ENCODE assay signal across 13 mouse cellular contexts in genomic region chr4:107988931-107989330, GRCm38 (mm10). TPM values are rescaled to one million over a fixed set of nuclear protein-coding genes. Genes with fewer than 3 reads are reported as not detected.
A peak's percentile ranks its signal among the peaks of the same experiment; 100 is the strongest.
DNase-seq lines count a peak whose midpoint lies in the region; ATAC-seq and TF ChIP-seq lines count a peak whose summit lies in the region.
"Had no signal": no experiment of that assay in that cellular context is flagged by ENCODE, and none has a peak within 500 bp of the region (broad histone marks: within the 10 kb centered on the region; RNA-seq: fewer than 3 reads in every experiment).

No protein-coding gene starts in this region.

- no peak overlapping the region for H3K4me3 ChIP-seq in heart, adult 2 months
- H3K4me3 ChIP-seq in layer of hippocampus, adult 2 months, result no peak overlapping the region
- no peak overlapping the region for H3K4me3 ChIP-seq in hindbrain, embryonic 10.5 days
- no peak overlapping the region for H3K4me3 ChIP-seq in midbrain, embryonic 14.5 days (replicated peaks; ENCODE audit: low read depth, low read length)
- H3K4me3 ChIP-seq: neural tube, embryonic 13.5 days had no signal

- peak; percentile 96 for DNase-seq in heart, adult 11 months
- no peak for DNase-seq in heart, postnatal 25 days (ENCODE audit: low spot score)
- peak; percentile 48 to 52 for DNase-seq in heart, adult 2 months
- peak; percentile 57 for DNase-seq in lung, postnatal 36 days
- DNase-seq in thymus, postnatal 0 days (ENCODE audit: low spot score), result peak; percentile 73
- no peak for DNase-seq in layer of hippocampus, adult 2 months (ENCODE audit: low spot score in 2 of 2)
- DNase-seq in hindbrain, embryonic 10.5 days (ENCODE audit: low spot score), result no peak
- no peak for DNase-seq in midbrain, embryonic 14.5 days
- DNase-seq: cerebellum, adult 11-12 months had no signal

- peak; percentile 21 for TF ChIP-seq CTCF in heart, adult 2 months (IDR thresholded peaks at IDR 0.05)
- no peak for TF ChIP-seq CTCF in layer of hippocampus, adult 2 months (conservative IDR thresholded peaks at IDR 0.05)

- H3K27ac ChIP-seq in heart, adult 2 months, result no peak overlapping the region
- no peak overlapping the region for H3K27ac ChIP-seq in layer of hippocampus, adult 2 months
- H3K27ac ChIP-seq in hindbrain, embryonic 10.5 days, result no peak overlapping the region
- H3K27ac ChIP-seq in midbrain, embryonic 14.5 days (replicated peaks; ENCODE audit: low read depth, low read length), result no peak overlapping the region
- H3K27ac ChIP-seq: hindbrain, embryonic 14.5 days; kidney, postnatal 0 days; neural tube, embryonic 13.5 days had no signal

- no peak for TF ChIP-seq POLR2A in heart, adult 2 months (IDR thresholded peaks at IDR 0.05; ENCODE audit: insufficient read depth, low read depth, low read length)

- intact Hi-C loops in heart, postnatal 25 days (cut with DNase I), result no loop called here
- intact Hi-C loops in heart, adult 2 months (cut with DNase I), result no loop called here

- H3K27me3 ChIP-seq in heart, adult 2 months (ENCODE audit: control insufficient read depth, insufficient read depth, low read length), result no peaks in the 10 kb centered on the region
- peaks cover 4% of the 10 kb centered on the region; the same call in 1 of the 2 replicates for H3K27me3 ChIP-seq in hindbrain, embryonic 10.5 days (ENCODE audit: insufficient read depth, poor library complexity, severe bottlenecking)
- H3K27me3 ChIP-seq in midbrain, embryonic 14.5 days (ENCODE audit: control insufficient read depth, insufficient read depth, low read length), result no peaks in the 10 kb centered on the region
- H3K27me3 ChIP-seq: neural tube, embryonic 13.5 days had no signal

- no peaks in the 10 kb centered on the region for H3K9me3 ChIP-seq in hindbrain, embryonic 10.5 days
- H3K9me3 ChIP-seq in midbrain, embryonic 14.5 days (ENCODE audit: control insufficient read depth, low read length), result no peaks in the 10 kb centered on the region
- H3K9me3 ChIP-seq: neural tube, embryonic 13.5 days had no signal

- no peak overlapping the region for H3K9ac ChIP-seq in heart, adult 2 months (ENCODE audit: low read depth, low read length)
- no peak overlapping the region for H3K9ac ChIP-seq in midbrain, embryonic 14.5 days (replicated peaks; ENCODE audit: low read length)
- H3K9ac ChIP-seq: hindbrain, embryonic 14.5 days; neural tube, embryonic 13.5 days had no signal

- no peaks in the 10 kb centered on the region for H3K36me3 ChIP-seq in heart, adult 2 months (ENCODE audit: control insufficient read depth, insufficient read depth, low read length)
- no peaks in the 10 kb centered on the region for H3K36me3 ChIP-seq in hindbrain, embryonic 10.5 days
- H3K36me3 ChIP-seq in midbrain, embryonic 14.5 days (ENCODE audit: control insufficient read depth, insufficient read depth, low read length), result no peaks in the 10 kb centered on the region
- H3K36me3 ChIP-seq: neural tube, embryonic 13.5 days had no signal

- peaks cover 8% of the 10 kb centered on the region for H3K4me1 ChIP-seq in heart, adult 2 months (ENCODE audit: control insufficient read depth, insufficient read depth, low read length)
- H3K4me1 ChIP-seq in hindbrain, embryonic 10.5 days (replicated peaks), result peaks cover 16% of the 10 kb centered on the region
- H3K4me1 ChIP-seq in midbrain, embryonic 14.5 days (ENCODE audit: control insufficient read depth, insufficient read depth, low read length), result no peaks in the 10 kb centered on the region

- H3K79me2 ChIP-seq in heart, adult 2 months (replicated peaks; ENCODE audit: control insufficient read depth, insufficient read depth, low read length), result no peaks in the 10 kb centered on the region

- no peak overlapping the region for H3K4me2 ChIP-seq in midbrain, embryonic 14.5 days (ENCODE audit: low read length)
- H3K4me2 ChIP-seq: hindbrain, embryonic 14.5 days; neural tube, embryonic 13.5 days had no signal

- no peak for TF ChIP-seq EP300 in heart, adult 2 months (IDR thresholded peaks at IDR 0.05; ENCODE audit: insufficient read depth, low read depth, low read length)

- 24% methylated on average over 8 of the region's 8 CpGs for WGBS in heart, adult 2 months
- WGBS in hindbrain, embryonic 10.5 days, result 73% methylated on average over 8 of the region's 8 CpGs
- 74% methylated on average over 8 of the region's 8 CpGs for WGBS in midbrain, embryonic 14.5 days

- ATAC-seq in midbrain, embryonic 14.5 days (ENCODE audit: low FRiP score, low TSS enrichment), result no peak

RNA-seq across cellular contexts. Expression of gene Slc1a7, which starts 20.8 kb away (rescaled TPM):
- under 1 TPM; 0.29 to 0.39 TPM for total RNA-seq in heart, postnatal 25 days (2021)
- total RNA-seq in heart, adult 2 months (2021), result under 1 TPM; 0.21 to 0.32 TPM
- polyA plus RNA-seq in heart, adult 2 months (2012; rRNA removed), result 1.2 and 1.9 TPM in 2 replicates
- not detected in 2 replicates for polyA plus RNA-seq in thymus, postnatal 0 days (2015; fragmentation: Nextera tagmentation; extraction: Ambion mirVana)
- total RNA-seq in layer of hippocampus, adult 2 months (2021), result not detected
- not detected in 2 replicates for polyA plus RNA-seq in hindbrain, embryonic 10.5 days (2016; fragmentation: Nextera tagmentation; extraction: Ambion mirVana)
- polyA plus RNA-seq in midbrain, embryonic 14.5 days (2014; fragmentation: Nextera tagmentation; extraction: Ambion mirVana), result not detected in 2 replicates
- polyA plus RNA-seq: C2C12; neural tube, embryonic 13.5 days had no signal

Comparison
In these comparisons a context has a peak if more than half of its experiments do, and no peak if none do; other contexts are left out.
1. DNase-seq: peak in heart, adult 11 months (single experiment), heart, adult 2 months (2 of 2), lung, postnatal 36 days (single experiment) and thymus, postnatal 0 days (single experiment); none in heart, postnatal 25 days (single experiment), layer of hippocampus, adult 2 months (0 of 2), hindbrain, embryonic 10.5 days (single experiment) and midbrain, embryonic 14.5 days (single experiment).